Mouse (Mus musculus): ENCODE measurements at regions not wholly inside any gene's neighbourhood (a gene's known extent, or its start where the extent isn't known, plus 50 kb on each side); places are given as distances from the start of the nearest gene placed in this dataset.

- no peak for TF ChIP-seq CTCF (IDR thresholded peaks at IDR 0.05; ENCODE audit: extremely low read depth, insufficient read length, insufficient replicate concordance, low read depth, low read length)
- TF ChIP-seq POLR2A (IDR thresholded peaks at IDR 0.05; ENCODE audit: low read depth, low read length) = no peak
These were observed 354.1 kb upstream of the Trpc7 start for GRCm38 (mm10) chr13:57249851-57250250.

Data from small intestine, adult 2 months (tissue).